Mouse (Mus musculus) left cerebral cortex, postnatal 4 days (tissue): ENCODE results near the gene Pex5l. TPM values are rescaled to one million over a fixed set of nuclear protein-coding genes. Genes with fewer than 3 reads are reported as not detected.

Source experiments
- DNase-seq: peaks from one replicate; pipeline ENCODE4 v3.0.0-alpha.2; 2022
- intact Hi-C: fragments of 180-260 bp; cut with DNase I; formaldehyde crosslinking; loops from one replicate; pipeline ENCODE4 v1.15.1; 2025
- total RNA-seq, 2 experiments: library from RNA; stranded (reverse); gene quantifications; 2 replicates each; pipeline ENCODE4 v1.2.3; 2021

Pex5l gene
- total RNA-seq = 10 to 100 TPM; 54.6 to 58.9 TPM

DNA sequence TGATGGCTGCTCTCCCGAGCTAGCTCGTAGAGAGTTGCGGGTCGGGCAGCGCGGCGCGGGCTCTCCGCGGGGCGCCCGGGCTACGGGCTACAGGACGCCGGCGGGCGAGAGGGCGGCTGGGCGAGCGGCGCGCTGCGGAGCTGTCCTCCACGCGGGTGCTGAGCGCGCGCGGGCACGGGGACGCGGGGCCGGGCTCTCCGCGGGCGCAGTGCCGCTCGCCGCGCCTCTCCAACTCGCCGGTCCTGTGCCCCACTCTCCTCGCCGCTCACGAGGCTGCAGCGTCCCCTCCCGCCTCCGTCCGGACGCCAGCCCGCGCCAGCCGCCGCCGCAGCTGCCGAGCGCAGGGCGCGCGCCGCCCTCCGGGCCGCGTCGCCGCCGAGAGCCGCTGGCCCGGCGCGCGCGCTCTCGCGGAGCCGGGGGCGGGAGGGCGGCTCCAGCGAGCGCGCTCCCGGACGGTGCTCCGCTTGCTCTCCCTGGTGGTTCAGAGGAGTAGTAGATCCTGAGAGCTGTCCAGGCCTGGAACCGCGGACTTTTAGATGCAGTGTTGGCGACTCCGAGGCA, at the start of gene Pex5l:
Pex5l (minus strand) TSS at position 347 of the 561 bp plus-strand sequence.
- intact Hi-C loops = no loop called here
- DNase-seq = peak; percentile 68

DNA sequence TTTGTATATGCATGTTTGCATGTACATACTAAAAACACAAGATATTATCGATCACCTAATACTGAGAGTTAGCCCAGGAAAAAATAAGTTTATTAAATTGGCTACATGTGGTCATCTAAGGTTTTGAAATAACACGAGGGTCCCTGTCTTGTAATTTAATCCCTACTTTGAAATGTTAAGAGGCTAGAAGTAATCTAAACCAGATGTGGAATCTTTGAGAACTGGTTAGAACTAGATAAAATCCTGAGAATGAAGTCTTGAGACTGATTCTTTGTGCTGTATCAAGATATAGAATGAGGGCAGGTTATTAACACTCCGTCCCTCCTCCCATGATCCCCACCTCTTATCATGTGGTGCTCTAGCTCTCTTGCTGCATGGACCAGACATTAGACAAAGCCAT, 22.1 kb upstream of the Pex5l start:
- intact Hi-C loops = no loop called here
- DNase-seq = no peak

DNA sequence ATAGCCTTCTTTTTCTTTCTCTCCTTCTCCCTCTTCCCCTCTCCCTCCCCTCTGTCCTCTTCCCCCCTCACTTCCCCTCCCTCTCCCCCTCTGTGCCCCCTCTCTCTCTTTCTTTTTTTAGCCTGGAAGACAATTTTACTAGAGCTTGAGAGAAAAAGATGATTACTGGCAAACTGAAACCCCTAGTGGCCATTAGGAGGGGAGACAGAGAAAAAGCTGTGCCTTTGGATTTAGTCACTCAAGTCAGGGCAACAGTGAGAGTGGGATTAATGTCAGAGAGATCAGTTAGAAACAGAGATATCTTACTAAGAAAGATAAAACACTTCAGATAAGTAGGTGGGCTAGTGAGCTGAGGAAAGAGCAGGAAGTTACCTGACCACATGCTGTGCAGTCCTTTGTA, 20.8 kb upstream of the Pex5l start:
- no peak for DNase-seq
- intact Hi-C loops = no loop called here

DNA sequence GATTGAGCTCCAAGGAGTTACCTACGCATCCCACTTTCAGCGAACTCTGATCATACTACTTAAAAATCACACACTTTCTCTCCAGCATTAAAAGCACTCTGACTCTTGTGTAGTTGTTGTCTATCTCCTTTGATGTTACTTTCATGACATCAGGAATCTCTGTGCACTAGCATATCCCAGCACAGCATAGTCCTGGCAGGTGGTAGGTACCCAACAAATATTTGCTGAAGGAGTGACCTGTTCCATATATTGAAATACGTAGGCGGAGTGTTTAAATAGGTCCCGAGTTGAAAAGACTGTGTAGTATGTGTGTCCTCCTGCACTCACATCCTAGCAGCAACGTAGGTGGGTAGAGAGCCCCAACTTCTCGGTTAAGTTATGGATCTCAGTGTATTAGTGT, 545 bp upstream of the Pex5l start:
- intact Hi-C loops = no loop called here
- no peak for DNase-seq

DNA sequence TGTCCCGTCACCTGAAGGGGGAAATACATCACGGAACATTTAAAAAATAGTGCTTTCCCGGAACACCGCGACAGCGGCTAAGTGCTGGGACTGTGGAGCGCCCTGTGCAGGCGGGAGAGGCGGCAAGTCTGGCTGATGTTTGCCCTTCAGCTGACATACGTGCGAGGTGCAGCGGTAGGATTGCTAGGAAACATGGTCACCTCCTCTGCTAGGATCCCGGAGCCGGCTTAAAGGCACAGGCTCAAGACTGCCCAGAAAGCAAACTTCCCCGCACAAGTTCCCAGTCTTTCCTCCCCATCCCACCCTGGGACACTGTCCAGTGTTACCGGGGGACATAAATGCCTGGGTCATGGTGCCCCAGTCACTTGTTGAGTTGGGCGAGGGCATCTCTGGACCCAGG, 649 bp downstream of the Pex5l start:
- intact Hi-C loops = no loop called here
- no peak for DNase-seq

DNA sequence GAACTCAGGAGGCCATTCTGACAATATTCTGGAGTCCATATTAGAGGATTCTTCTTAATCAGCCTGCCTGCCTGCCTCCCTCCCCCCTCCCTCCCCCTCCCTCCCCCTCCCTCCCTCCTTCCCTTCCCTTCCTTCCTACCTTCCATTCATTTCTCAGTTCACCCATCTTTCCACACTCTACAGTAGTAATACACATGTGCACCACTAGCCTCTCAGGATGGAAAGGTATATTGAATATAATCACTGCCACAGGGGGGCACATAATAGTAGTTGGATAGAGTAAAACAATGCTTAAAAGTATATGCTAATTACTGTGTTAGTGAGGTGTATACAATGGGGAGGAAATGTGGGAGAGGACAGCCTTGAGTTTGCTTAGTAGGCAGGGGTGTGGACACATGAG, 13.1 kb downstream of the Pex5l start:
- DNase-seq = no peak
- intact Hi-C loops = no loop called here

DNA sequence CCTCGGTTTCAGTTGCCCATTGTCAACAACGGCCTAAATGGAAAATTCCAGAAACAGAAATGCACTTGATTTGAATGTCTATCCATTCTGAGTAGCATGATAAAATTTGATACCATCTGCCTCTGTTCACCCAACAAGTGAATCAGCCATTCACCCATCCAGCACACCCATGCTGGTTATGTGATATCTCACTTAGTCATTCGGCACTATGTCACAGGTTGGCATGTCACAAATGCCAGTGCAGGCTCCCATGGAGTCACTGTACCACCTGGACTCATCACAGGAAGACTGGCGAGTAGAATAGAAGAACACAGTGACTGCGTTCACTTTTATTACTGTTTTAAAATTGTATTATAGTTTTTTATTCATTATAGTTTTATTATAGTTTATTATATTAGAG, 18.3 kb downstream of the Pex5l start:
- intact Hi-C loops = no loop called here
- no peak for DNase-seq

DNA sequence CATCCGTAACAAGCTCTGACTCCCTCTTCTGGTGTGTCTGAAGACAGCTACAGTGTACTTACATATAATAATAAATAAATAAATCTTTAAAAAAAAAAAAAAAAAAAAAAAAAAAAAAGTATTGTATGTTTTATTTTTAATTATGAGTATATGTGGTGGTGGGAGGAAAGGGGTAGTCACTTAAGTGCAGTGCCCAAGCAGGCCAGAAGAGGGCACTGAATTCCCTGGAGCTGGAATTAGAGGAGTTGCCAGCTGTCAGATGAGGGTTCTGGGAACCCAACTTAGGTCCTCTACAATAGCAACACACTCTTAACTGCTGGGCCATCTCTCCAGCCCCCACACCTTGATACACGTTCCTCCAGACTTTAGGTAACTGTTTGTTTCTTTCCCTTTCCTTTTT, 37.3 kb downstream of the Pex5l start:
- intact Hi-C loops = no loop called here
- no peak for DNase-seq

DNA sequence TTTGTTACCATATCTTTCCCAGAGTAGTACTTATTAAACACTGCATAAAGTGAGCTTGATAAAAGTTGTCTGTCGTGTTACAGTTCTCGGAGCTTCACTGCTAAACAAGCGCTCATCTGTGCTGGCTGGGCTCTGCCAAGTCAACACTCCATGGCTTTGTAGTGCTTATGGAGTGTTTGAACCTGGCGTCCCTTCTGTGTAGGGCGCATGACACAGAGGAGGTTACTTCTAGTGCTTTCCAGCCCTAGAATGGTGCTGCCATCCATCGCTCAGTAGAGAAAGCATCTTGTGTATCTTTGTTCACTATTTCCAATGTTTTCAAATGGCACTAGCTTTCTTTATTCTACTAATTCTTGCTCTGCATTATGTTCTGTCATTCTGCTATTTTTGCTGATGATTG, 39.5 kb downstream of the Pex5l start:
- no peak for DNase-seq
- intact Hi-C loops = no loop called here

DNA sequence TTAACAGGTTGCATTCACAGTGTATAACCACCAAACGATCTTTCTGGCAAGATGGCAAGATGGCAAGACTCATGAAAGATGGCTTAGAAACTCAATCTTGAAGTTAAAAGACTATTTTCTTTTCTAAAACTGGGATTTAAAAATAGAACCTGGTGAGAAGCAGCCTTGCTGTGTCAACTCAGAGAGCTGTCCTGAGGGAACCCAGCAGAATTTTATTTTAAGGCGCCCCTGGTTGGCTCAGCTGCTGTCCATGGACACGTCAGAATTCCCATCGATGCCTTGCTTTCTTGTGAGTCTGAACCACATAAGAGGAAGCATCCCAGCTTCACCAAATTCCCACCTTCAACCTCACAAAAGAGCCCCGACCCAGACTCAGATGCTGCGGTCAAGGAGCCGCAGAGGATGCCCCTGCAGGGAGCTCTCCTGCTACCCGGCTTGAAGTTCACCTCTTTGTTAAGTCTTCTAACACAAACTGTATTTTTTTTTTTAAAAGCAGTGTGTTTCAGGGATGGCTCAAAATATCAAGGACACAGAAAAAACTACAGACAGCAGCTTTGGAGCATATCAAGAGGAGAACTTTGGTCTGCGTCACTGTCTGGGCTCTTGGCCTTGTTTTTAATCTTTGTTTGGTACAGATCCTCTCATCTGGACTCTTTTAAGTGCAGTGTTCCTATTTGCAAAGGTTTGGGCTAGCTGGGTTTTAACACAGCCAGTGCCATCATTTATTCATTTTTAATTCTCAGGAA, 44.3 kb downstream of the Pex5l start:
- no peak for DNase-seq
- intact Hi-C loops = no loop called here

DNA sequence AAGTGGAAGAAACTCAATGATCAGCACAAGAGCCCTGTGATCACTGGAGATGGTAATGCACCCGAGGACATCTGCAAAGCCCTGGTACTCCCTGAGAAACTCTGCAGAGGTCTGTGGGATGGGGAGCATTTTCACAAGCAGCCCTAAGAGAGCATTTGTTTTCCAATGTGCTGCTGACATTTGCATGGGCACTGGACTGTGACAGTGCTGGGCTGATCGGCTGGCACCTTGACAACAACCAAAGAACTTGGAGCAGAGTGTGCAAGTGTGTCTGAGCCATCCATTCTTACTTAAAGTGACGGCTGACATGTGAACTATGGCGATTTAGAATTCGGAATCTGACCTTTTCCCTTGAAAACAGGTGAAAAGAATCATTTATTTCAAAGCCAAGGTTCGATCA, 49.4 kb downstream of the Pex5l start:
- no peak for DNase-seq

DNA sequence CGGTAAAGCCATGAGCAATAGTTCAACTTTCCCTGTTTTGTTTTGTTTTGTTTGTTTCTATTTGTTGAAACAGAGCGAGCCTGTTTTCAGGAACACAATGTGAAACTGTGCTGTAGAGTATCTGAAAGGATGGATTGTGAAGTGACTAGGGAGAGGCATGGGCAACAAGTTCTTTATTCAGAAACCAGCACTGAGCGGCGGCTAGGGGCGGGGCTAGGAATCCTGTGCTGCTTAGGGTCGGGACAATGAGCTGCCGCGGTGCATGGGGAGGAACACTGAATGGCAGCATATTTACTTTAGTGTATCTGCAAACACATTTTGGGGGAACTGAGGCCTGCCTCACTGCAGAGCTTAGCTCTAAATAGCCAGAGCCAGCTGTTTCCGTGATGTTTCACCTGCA, 53.0 kb downstream of the Pex5l start:
- DNase-seq = no peak
- intact Hi-C loops = no loop called here

More for the DNA sequence above, 49.4 kb downstream of the Pex5l start:
- intact Hi-C loops = no loop called here

DNA sequence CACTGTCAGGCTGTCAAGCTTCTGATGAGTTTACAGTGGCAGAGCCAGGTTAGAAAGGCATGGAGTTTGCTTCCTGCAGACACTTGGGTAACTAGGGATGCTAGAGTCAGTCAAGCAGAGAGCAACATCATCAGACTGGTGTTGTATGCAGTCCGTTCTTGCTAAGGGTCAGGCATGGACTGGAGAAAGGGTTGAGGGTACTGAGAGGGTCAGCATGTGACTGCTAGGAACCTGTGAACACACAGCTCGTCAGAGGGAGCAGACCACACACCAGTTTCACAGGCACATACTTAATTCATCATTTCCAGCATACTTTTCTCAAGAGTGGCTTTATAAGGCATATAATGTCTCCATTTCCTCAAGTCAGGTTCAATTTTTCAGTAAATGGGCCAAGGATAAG, 53.6 kb downstream of the Pex5l start:
- intact Hi-C loops = no loop called here
- DNase-seq = no peak

DNA sequence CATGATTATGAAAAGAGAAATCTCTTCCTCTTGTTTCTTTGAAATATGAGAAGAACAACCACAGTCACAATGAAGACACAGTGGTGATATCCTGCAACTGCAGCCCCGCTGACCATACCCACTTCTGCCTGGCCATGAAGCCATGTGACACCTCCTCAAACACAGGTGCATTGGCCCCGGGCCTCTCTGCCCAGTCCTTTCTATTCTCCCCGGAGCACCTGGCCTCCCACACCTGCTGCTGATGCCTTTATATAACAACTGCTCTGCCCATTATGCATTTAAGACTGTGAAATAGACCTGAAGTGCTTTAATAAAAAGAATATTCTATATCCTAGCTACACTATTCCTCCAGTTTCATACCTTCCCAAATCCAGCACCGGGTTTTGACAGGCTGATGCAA, 54.8 kb downstream of the Pex5l start:
- intact Hi-C loops = no loop called here
- DNase-seq = no peak

DNA sequence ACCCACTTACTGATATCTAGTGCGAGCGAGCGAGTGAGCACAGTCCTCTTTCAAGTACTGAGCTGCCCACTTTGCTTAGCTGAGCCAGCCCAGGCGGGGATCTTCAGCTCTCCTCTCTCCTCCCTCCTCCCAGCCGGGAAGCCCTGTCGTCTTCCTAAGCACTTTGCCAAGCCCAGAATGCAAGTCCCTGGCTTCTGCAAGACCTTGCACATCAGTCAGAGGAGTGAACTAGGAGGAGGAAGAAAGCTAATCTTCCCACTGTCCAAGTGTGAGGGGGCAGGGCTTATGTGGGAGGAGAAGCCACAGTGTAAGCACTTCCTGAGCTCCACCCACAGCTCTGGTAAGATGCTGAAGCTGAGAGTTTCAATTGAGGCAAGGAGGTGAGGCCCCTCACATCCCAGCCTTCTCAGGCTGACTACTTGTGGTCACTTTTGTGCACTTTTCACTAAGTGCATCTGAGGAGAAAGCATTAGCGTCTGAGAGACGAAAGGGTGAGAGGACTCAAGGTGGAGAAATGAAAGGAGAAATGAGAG, 60.2 kb downstream of the Pex5l start:
- DNase-seq = no peak

DNA sequence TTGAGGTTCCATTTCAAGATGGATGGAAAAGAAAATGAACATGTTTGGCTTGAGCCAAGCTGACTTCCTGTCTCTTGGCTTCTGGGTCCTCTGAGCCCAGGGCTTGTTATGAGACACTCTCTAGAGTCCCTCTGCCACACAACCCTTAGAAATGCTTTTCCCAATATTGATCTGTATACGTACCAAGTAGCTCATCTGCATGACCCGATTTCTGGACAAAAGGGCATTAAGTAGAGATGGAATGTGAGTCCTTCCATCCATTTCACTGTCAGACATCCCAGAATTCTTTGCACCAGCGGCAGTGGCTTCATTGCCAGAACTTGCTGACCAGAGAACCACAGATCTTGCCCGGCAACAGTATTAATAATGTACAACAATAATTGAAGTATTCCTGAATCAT, 61.3 kb downstream of the Pex5l start:
- intact Hi-C loops = no loop called here
- no peak for DNase-seq

More for the DNA sequence above, 60.2 kb downstream of the Pex5l start:
- intact Hi-C loops = no loop called here

DNA sequence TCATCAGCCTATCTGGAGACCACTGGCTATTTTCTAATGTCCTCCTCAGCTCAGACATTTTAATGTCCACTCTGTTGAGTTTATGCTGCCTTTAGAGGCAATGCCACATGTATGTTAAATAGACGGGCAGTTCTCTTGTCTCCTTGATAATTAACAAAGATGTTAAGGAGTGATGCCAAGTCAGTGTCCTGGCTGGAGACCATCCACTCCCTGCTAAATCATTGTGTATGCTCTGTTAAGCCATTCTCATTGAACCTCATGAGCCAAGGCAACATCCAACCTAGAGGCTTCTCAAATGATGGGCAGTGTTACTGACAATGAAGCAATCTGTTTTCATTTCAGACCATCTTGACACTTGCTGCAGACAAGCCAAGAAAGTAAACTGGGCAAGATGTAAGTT, 63.4 kb downstream of the Pex5l start:
- peak; percentile 54 for DNase-seq
- intact Hi-C loops = no loop called here

DNA sequence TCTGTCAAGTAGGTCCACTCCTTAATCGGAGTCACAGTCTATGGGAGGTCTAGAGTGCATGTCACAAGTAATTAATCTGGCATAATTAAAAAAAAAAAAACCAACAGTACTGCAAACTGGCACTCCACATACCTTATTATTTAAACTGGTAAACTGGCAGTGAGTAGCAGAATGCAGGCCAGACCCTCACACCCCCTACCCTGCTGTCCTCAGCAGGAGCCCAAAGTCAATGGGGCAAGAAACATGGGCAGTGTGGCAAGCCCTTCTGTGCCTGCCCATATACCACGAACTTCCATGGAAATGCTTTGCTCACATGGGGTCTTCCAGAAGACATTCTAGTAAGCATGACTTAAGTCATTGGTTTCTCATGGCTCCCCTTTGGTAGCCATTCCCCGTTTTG, 63.9 kb downstream of the Pex5l start:
- intact Hi-C loops = no loop called here
- peak; percentile 76 for DNase-seq

DNA sequence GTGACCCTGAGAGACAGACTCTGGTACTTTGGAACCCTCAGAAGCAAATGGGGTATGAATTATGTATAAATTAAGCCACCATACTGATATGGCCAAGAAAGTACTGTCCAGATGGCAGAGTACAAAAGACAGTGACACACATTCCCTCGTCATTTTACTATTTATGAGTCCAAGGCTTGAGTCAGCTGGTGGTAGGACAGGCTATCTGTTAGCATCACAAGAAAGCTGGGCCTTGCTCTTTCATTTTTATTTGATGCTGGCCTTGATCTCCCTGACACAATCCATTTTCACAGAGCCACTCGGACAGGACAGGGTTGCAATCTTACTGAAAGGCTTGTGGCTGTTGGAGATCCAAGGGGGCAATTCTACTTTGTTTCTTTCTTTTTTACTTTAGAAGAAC, 67.4 kb downstream of the Pex5l start:
- DNase-seq = no peak
- intact Hi-C loops = no loop called here

DNA sequence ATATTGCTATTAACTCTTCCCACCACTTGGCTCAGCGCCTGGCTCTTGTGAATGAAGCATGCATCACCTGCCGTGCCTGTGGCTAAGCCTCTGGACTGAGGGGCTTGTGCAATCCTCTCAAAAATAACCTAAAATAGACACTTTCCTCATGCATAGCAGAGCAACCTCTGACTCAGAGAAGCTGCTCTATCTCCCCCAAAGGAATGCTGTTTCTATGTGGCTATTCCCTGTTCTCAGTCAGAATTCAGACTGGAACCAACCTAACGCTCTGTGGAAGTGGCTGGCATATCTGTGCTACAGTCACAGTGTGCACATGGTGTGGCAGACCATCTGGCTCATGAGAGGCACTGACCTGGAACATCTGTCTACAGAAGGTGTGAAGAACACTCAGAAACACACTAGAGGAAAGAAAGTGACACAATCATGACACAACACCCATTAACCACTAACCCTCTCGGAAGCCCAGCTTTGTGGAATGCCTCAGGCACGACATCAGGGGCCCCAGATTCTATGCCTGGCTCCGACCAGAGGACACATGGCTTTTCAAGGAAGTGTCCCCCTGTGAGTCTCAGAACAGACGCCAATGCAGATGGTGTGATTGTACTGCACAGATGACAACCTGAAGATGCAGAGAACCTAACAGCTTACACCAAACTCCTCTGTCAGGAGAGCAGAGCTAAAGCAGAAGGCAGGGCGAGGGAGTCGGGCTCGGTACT, 68.6 kb downstream of the Pex5l start:
- peak; percentile 65 for DNase-seq

DNA sequence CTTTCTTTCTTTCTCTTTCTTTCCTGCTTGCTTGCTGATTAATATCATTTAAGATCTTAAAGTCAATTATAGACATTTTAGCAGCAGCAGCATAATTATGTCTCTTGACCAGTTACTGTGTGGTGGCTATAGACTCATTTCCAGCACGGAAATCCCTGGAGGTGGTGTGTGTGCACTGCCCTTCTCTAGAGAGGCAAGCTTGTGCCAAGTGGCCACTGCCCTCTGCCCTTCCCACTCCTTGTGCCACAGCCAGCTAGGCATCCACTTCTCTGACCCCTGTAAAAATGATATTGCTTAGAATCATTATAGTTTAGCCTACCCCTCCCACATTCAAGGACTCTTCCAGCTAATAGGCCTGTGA, 69.2 kb downstream of the Pex5l start:
- intact Hi-C loops = no loop called here
- no peak for DNase-seq

More for the DNA sequence above, 68.6 kb downstream of the Pex5l start:
- intact Hi-C loops = no loop called here

DNA sequence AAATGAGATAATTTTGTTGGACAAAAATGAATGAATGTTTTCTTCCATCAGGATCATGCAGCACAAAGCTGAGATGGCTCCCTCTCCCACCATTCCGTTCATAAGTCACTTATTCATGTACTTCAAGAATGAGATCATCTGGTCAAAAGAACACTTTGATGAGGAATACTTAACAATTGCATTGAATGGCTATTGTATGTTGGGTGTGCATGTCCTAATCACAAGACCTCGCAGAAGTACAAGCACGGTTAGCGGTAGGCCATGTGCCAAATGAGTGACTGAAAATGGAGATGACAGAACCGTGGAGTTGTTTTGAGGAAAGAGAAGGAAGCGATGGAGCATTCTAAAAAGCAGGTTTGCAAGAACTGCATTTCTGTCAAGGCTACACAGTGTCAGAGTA, 72.3 kb downstream of the Pex5l start:
- intact Hi-C loops = no loop called here
- no peak for DNase-seq
